Mouse (Mus musculus) left cerebral cortex, postnatal 25 days (tissue): ENCODE data around the gene Tarbp1. TPM values are rescaled to one million over a fixed set of nuclear protein-coding genes. Genes with fewer than 3 reads are reported as not detected.

Experiments
- DNase-seq, 2 experiments: peaks; one replicate each; pipeline ENCODE4 v3.0.0; 2022; ENCODE audit warnings: low spot score in 2 of 2, mixed read lengths in 1 of 2
- intact Hi-C: fragments of 180-260 bp; cut with DNase I; formaldehyde crosslinking; loops from one replicate; pipeline ENCODE4 v1.15.1; 2025
- total RNA-seq, 2 experiments: library from RNA; stranded (reverse); gene quantifications; 2 replicates each; pipeline ENCODE4 v1.2.3; 2021

The Tarbp1 gene
- total RNA-seq = 1 to 10 TPM; 3.6 to 4.2 TPM

GRCm38 (mm10) chr8:126474299-126475187, at the start of gene Tarbp1:
Gene Tarbp1 (minus strand): TSS chr8:126475065.
- intact Hi-C loops = no loop called here
- DNase-seq = peak; percentile 92 to 93

- intact Hi-C loops = loop anchor here (2.0 kb wide), 1 partner anchor 60 kb away; no protein-coding TSS in a partner anchor
- peak; percentile 81 to 97 for DNase-seq
Observed at GRCm38 (mm10) chr8:126524233-126524985, 49.5 kb upstream of the Tarbp1 start.

GRCm38 (mm10) chr8:126523060-126523574, 48.3 kb upstream of the Tarbp1 start:
- DNase-seq = no peak
- intact Hi-C loops = no loop called here

GRCm38 (mm10) chr8:126519447-126519975, 44.6 kb upstream of the Tarbp1 start:
- intact Hi-C loops = loop anchor here (5.0 kb wide), 1 partner anchor 318 kb away; no protein-coding TSS in a partner anchor

GRCm38 (mm10) chr8:126516620-126517577, 42.0 kb upstream of the Tarbp1 start:
- DNase-seq = peak; percentile 98 to 100
- intact Hi-C loops = loop anchor here (2.0 to 5.0 kb wide), 2 partner anchors 78 to 320 kb away; no protein-coding TSS in a partner anchor

More at GRCm38 (mm10) chr8:126519447-126519975, 44.6 kb upstream of the Tarbp1 start:
- no peak for DNase-seq

- no peak for DNase-seq
- intact Hi-C loops = no loop called here
Observed at GRCm38 (mm10) chr8:126514011-126514964, 39.4 kb upstream of the Tarbp1 start.

- intact Hi-C loops = no loop called here
- DNase-seq = no peak
Observed at GRCm38 (mm10) chr8:126510866-126511265, 36.0 kb upstream of the Tarbp1 start.

- intact Hi-C loops = no loop called here
- DNase-seq = peak; percentile 35 to 71
Observed at GRCm38 (mm10) chr8:126509635-126510034, 34.8 kb upstream of the Tarbp1 start.

GRCm38 (mm10) chr8:126508871-126509586, 34.2 kb upstream of the Tarbp1 start:
- intact Hi-C loops = no loop called here
- DNase-seq = no peak

- intact Hi-C loops = no loop called here
- DNase-seq = no peak
Observed at GRCm38 (mm10) chr8:126508221-126508620, 33.4 kb upstream of the Tarbp1 start.

- intact Hi-C loops = no loop called here
- no peak for DNase-seq
Observed at GRCm38 (mm10) chr8:126504492-126505182, 29.8 kb upstream of the Tarbp1 start.

- intact Hi-C loops = no loop called here
- DNase-seq = no peak
Observed at GRCm38 (mm10) chr8:126502722-126503121, 27.9 kb upstream of the Tarbp1 start.

- intact Hi-C loops = loop anchor here (5.0 kb wide), 1 partner anchor 253 kb away; no protein-coding TSS in a partner anchor
- DNase-seq = no peak
Observed at GRCm38 (mm10) chr8:126499371-126499770, 24.5 kb upstream of the Tarbp1 start.

GRCm38 (mm10) chr8:126498465-126498864, 23.6 kb upstream of the Tarbp1 start:
- intact Hi-C loops = loop anchor here (5.0 kb wide), 1 partner anchor 254 kb away; no protein-coding TSS in a partner anchor
- no peak for DNase-seq

- DNase-seq = peak; percentile 94 to 97
- intact Hi-C loops = loop anchor here (1.0 to 5.0 kb wide), 5 partner anchors 97 to 424 kb away; no protein-coding TSS in a partner anchor
Observed at GRCm38 (mm10) chr8:126497541-126498428, 22.9 kb upstream of the Tarbp1 start.
